Mouse (Mus musculus): Measurements from ENCODE around the gene Snap91. TPM values are rescaled to one million over a fixed set of nuclear protein-coding genes. Genes with fewer than 3 reads are reported as not detected.

The Snap91 gene
- total RNA-seq, 4 experiments from 2014 or later = 0.24 to 0.56 (median 0.24) TPM

DNA sequence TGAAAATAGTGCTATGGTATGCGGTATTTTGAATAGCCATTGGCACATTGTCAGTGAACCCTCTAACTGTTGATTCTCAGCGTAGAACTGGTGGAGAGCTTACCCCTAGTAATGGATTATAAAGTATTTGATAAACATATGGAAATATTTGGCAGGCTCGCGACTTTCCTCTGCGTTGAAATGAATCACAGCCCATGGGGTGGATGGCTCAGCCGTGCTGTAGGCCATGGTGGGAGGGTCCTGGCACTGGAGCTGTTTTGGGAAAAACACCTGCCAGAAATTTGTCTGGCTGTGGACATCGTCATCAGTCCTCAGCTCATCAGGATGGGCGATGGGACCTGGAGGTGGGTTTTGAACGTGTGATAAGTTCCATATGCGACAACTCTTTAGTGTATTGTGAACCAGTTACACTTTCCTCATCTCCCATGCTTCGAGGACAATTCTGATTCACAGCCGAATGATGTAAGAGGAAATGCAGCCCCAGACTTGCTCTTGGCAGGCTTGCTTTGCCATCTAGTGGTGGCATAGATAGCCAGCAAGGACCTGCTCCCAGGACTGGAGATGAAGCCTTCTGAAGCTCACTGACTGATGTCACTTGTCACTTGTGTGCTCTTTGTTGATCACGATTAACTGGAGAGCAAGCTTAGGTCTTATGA is 134.4 kb downstream of the Snap91 start:
- DNase-seq (ENCODE audit: low spot score in 2 of 2) = peak; percentile 14 to 42

DNA sequence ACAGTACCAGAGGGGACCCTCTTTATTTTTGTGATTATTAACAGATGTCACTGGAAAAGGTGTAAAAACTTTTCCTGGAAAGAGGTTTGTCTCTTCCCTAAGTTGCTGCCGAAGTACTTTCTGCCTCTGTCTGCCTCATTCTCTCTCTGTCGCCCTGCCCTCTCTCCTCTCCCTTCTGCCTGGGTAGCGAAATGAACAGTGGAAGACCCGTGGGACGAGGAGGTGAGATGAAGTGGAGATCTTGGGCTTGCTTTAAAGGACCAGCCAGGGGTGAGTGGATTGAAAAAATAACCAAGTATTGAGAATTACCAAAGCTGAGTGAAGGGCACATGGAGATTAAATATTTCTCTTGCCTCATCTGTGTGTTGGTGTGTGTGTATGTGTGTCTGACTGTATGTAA is 136.4 kb downstream of the Snap91 start:
- DNase-seq (ENCODE audit: low spot score in 2 of 2) = no peak

DNA sequence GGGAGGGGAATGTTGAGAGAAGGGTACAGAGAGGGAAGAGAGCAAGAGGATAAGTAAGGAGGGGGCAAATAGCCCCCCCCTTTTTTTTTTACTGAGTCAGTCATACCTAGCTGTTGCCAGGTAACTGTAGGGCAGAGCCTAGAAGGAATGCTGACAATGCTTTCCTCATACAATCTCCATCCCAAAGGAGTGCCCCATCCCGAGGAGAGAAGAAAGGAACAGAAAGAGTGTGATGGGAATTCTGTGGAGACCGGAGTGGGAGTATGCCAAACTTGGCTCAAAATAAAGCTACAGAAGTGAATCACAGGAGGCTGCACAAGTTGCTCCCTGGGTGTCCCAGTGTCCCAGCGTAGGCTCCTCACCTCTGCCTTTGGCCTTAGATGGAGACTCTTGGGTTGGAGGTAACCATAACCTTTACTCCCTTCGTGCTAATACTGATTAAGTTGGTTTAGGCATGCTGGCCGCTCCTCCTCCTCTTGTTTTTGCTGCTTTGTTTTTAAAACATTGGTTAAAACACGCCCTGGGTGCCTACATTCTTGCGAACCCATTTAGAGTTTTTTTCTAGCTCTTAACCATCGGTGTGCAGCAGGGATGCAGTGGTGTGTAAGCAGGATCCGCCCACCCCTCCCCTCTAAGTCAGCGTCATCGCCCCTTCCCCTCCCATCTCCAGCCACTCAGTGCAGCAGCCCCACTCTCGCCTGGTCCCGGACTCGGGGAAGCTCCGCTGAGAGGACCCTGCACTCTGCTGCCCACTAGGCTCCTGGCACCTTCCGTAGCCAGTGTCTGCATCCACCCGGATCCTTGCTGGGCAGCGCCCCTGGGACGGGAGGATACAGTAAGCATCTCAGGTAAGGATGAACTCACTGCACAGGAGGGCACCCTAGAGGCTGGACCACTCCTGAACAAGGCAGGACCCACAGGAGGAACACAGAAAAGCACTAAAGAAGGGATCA is 137.2 kb downstream of the Snap91 start, which contains the start of gene Prss35:
Prss35 (plus strand) TSS at position 691 of the 953 bp plus-strand sequence.
- DNase-seq (ENCODE audit: low spot score in 2 of 2) = no peak

DNA sequence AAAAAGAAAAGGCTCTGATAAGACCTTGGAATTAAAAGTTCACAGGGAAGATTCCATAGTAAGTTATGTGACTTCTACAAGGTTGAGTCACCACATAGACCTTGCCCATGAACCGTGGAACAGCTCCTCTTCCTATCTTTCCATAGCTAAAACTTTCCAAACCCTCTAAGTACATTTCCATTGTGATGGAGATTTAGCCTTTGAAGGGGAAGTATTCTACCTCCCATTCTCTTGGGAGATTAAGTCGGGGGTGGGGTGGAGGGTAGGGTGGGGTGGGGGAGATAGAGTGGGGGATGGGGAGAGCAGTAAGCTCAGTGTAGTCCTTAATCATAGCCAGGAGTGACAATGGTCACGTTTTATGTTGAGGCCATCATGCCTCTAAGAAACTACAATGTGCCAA is 140.5 kb downstream of the Snap91 start:
- no peak for DNase-seq (ENCODE audit: low spot score in 2 of 2)

GRCm38 (mm10) chr9:86738801-86739200 is 141.7 kb downstream of the Snap91 start:
- DNase-seq (ENCODE audit: low spot score in 2 of 2) = no peak

DNA sequence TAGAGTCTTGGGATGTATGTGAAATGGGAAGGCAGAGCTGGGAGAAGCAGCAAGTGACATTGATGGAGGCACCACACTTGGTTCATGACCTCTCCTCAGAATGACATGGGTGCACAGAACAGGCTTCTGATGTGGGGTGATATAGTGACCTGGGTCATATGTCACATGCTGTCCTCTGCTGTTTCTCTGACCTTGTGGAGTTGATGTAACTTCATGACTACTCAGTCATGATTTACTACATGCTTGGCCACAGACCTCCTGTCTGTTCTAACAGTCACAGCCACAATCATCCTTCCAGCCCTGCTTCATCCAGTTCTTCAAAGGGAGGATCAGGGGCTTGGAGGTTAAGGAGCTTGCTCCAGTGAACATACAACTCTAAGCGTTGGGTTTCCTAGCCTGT is 142.4 kb downstream of the Snap91 start:
- no peak for DNase-seq (ENCODE audit: low spot score in 2 of 2)

DNA sequence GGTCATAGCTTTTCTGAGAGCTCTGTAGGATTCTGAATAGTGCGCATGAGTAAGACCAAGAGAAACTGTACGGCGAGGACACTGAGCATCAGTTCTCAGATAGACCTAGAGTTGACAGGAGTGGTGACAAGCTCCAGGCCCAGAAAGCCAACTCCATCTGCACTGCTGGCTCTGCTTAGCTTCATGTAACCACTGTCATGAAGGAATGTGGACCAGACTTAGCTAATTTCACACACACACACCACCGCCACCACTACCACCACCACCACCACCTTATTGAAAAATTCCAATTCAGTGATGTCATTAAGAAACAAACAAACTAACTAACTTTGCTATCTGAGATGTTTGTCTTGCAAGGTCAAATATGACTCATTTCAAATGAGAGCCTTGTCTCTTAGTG is 143.5 kb downstream of the Snap91 start:
- no peak for DNase-seq (ENCODE audit: low spot score in 2 of 2)

- no peak for DNase-seq (ENCODE audit: low spot score in 2 of 2)
Observed at GRCm38 (mm10) chr9:86734795-86735194, 145.7 kb downstream of the Snap91 start.

DNA sequence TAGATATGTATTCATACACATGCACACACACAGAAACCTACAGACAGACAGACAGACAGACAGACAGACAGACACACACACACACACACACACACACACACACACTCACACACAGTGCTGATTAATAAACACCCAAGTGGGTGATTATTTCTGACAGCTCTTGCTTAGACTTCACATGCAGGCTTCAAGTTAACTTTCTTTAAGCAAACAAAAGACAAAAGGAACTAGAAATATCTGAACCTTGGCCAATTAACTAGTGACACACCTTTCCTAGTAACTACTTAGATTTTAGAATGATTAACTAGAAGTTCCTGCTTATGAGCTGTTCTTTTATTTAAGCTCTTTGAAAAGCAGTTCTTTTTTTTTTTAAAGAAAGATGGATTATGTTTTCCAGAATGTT is 146.1 kb downstream of the Snap91 start:
- DNase-seq (ENCODE audit: low spot score in 2 of 2) = no peak

- no peak for DNase-seq (ENCODE audit: low spot score in 2 of 2)
Observed at GRCm38 (mm10) chr9:86729811-86730210, 150.6 kb downstream of the Snap91 start.

DNA sequence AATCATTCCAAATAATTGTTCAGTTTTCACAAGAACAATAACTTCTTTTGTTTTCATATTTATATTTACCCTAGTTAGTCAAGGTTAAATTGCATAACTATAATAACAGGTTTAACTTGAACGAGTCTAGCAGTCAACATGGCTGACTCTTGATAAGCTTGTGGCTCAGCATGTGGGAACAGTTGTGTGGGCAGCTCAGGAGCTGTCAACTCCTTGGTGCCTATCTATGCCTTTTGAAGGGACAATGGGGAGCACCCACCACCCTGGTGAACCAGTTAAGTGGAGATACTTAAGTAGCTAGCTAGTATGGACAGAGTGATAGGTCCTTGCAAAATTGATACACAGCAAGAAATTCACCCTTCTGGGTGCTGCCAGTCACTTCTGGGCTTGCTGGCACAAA is 151.4 kb downstream of the Snap91 start:
- DNase-seq (ENCODE audit: low spot score in 2 of 2) = no peak

DNA sequence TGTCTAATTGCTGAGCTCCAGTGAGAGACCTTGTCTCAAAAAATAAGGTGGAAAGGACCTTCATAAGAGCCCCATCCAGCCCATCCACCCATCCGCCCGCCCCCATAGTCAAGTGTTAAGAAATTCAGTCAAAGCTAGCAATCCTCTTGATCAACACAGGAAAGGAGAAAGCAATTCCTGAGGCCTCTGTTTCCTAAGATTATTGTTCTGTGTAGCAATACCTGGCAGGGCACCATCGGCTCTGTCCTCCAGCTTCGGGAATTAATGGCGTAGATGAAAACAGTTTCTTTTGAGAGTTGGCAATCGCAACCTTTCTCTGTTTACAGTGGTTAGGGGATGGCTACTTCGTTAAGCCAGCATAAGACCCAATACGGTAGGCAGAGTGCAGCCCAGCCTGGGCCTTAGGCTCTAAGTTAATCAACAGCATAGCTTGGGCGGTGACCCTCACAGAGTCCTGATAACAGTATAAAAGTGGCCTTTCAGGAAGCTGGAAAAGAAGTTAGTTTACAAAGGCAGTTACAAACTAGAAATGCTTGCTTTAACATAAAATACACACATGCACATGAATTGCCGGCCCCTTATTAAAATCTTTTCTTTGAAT is 152.1 kb downstream of the Snap91 start:
- no peak for DNase-seq (ENCODE audit: low spot score in 2 of 2)

DNA sequence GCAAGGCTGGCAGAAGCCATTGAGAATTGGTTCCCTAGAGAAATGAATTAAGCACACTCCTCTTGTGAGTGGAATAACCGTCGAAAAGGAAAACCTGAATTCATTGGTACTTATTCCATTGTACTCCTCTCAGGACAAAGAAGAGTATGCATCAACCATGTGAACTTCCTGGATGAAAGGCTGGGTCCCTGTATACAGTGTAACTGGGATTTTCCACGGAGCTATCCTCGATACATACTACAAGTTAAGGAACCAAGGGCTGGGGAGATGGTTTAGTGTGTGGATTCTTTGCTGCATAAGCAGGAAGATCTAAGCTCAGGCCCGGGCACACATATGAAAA is 154.1 kb downstream of the Snap91 start:
- DNase-seq (ENCODE audit: low spot score in 2 of 2) = no peak

DNA sequence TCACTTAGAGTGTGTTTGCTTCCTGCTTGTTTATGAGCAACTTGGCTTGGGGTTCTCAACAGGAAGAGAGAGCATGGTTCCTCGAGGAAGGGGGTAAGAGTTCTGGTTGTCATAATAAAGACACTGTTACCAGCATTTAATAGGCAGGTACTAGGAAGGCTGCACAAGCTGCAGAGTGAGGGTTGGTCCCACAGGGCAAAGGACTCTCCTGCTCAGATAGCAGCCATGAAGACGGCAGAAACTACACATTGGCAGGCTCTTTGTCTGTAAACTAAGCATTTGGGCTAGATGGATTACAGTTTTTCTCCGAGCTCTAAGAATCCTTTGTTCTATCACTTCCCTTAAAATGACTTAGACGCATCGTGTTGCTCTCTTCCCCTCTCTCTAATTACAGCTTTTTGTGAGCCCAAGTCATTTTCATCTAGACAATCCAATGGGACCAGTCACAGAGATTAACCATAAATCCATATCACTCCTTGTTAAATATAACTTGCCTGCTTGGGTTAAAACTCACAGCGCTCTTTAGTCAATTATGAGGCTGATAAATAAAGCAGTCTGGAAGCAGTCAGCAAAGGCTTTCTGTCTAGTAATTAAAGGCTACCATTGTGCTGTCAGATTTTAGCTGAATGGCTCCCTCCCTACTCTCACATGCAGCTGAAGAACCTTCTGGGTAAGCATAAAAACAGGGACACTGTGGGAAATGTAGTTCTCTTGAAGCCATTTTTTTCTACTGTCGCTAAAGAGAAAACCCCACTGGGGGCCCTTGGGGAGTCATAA is 154.7 kb downstream of the Snap91 start:
- DNase-seq (ENCODE audit: low spot score in 2 of 2) = no peak

- DNase-seq (ENCODE audit: low spot score in 2 of 2) = no peak
Observed at GRCm38 (mm10) chr9:86725066-86725465, 155.4 kb downstream of the Snap91 start.

- no peak for DNase-seq (ENCODE audit: low spot score in 2 of 2)
Observed at GRCm38 (mm10) chr9:86720794-86721193, 159.7 kb downstream of the Snap91 start.

- DNase-seq (ENCODE audit: low spot score in 2 of 2) = no peak
Observed at GRCm38 (mm10) chr9:86720227-86720626, 160.2 kb downstream of the Snap91 start.

DNA sequence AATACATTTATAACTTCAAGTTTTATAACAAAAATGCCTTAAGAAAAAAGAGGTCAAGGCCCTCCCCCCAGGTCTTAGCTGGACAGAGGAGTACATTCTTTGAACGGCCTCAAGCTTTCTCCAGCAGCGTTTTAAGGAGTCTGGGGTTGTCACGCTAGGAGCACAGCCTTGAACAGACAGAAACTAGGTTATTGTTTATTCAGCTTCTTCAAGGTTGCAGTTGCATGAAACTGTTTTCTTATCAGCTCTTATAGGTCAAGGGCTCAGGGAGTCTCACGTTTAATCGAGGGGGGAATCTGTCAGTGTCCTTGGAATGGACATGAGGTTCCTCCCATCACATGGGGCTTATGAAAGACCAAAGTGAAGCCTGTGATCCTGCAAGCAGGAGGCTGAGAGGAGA is 163.3 kb downstream of the Snap91 start:
- no peak for DNase-seq (ENCODE audit: low spot score in 2 of 2)

- no peak for DNase-seq (ENCODE audit: low spot score in 2 of 2)
Observed at GRCm38 (mm10) chr9:86716540-86716939, 163.9 kb downstream of the Snap91 start.
